Mouse (Mus musculus) cerebellum, adult 9-11 months (tissue): ENCODE measurements at regions not wholly inside any gene's neighbourhood (a gene's known extent, or its start where the extent isn't known, plus 50 kb on each side); places are given as distances from the start of the nearest gene placed in this dataset.

Experiments used
- DNase-seq: peaks from one replicate; pipeline ENCODE4 v3.0.0; 2022

DNA sequence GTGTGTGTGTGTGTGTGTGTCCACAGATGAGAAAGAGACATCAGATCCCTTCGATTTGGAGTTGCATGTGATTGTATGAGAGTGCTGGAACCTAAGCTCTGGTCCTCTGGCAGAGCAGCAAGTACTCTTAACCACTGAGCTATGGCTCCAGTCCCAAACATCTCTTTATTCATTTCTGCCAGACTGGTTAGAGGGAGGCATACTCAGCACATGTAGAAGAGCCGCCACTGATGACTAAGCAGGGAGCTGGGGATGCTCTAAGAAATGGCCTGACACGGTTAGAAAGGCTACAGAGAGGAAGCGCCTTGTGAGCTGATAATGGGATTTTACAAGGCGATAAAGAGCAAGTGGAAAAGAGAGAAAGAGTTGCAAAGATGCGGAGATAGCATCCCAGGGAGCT, 287.3 kb upstream of the Castor2 start:
- DNase-seq: no peak

- DNase-seq: no peak
Measured at GRCm38 (mm10) chr5:133806891-133807290, 292.6 kb upstream of the Castor2 start.

GRCm38 (mm10) chr5:133802001-133802400, 297.5 kb upstream of the Castor2 start:
- DNase-seq: no peak

DNA sequence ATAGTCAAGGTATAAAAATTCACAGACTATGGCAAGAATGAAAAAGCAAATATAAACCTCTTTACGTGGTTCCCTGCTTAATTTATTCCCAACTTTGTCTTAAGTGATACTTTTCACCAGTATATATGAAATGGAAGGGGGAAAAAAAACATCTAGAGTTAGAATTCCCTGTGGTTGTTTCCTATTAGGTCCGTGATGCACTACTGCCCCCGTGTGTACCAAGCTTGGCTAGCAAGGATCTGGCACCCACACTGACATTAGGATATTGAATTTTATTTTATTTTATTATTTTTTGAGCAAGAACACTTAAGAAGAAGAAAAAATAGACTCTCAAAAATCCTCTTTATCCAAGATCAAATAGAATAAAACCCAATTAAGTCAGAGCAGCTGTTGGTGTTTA, 303.9 kb upstream of the Castor2 start:
- DNase-seq: no peak

DNA sequence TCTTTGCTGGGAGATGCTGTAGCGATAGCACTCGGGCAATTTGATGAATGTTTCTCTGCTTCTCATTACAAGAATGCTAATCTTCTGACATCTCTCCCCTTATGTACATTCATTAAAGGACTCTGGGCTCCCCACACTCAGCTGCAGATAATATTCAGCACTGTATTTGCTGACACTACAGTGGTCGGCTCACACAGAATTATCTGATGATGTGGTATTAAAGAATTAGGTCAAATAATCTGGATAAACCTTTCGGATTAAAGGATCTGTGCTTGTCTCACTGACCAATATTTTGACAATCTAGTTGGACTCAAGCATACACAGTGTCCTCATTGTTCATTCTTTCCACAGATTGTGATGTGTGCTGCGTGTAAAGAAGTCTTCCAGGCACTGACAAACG, 308.8 kb upstream of the Castor2 start:
- no peak for DNase-seq

DNA sequence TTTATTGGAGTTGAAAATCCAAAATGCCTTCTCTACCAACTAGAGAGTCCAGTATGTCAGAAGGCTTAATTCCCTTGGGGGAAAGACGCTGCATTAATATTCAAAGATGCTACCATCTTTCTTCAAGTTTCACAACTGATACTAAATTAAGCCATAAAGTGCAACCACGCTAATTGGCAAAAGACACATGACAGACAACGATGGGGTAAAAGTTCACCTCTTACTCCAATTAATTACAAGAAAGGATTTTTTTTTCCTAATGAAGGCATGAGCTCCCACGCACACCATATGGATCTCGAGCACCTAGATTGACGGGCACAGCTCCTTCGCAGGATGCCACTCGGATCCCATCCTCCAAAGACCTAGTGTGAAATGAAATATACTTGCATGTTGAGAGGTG, 311.5 kb upstream of the Castor2 start:
- DNase-seq: no peak

GRCm38 (mm10) chr5:133787491-133787890, 312.0 kb upstream of the Castor2 start:
- no peak for DNase-seq

DNA sequence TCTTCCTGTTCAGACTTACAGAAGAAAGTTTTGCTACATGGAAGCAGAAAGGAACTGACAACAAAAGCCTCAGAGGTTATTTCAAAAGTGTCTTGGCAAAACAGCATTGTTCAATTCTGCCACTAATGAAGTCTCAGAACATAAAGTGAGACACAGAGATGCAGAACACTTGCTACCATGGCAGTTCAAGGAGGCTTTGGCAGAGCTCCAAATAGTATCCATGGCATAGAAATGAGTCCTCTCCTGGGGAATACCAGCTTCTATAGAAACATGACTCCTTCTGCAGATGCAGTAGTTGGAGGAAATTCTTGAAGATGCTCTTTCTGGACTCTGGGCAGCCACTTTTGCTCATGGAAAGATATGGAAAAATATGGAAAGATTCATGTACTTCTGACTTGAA, 322.9 kb upstream of the Castor2 start:
- DNase-seq: no peak

DNA sequence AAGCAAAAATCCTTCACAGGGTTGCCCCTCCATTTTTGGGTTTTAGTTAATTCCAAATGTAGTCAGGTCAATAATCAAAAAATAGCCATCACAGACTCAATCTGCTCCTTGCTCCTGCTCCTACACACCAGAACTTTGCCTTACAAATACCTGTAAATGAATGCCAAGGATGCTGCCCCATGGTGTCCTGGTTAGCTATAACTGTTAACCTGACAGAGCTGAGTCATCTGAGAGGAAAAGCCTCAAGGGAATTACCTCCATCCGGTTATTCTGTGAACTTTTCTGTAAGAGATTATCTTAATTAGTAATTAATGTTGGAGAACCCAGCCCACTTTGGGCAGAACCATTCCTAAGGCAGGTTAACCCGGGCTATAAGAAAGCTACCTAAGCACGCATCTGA, 325.4 kb upstream of the Castor2 start:
- no peak for DNase-seq

- DNase-seq: no peak
Measured at GRCm38 (mm10) chr5:133768856-133769255, 330.7 kb upstream of the Castor2 start.

GRCm38 (mm10) chr5:133757817-133758216, 341.7 kb upstream of the Castor2 start:
- no peak for DNase-seq

- no peak for DNase-seq
Measured at GRCm38 (mm10) chr5:133754180-133754579, 345.3 kb upstream of the Castor2 start.

DNA sequence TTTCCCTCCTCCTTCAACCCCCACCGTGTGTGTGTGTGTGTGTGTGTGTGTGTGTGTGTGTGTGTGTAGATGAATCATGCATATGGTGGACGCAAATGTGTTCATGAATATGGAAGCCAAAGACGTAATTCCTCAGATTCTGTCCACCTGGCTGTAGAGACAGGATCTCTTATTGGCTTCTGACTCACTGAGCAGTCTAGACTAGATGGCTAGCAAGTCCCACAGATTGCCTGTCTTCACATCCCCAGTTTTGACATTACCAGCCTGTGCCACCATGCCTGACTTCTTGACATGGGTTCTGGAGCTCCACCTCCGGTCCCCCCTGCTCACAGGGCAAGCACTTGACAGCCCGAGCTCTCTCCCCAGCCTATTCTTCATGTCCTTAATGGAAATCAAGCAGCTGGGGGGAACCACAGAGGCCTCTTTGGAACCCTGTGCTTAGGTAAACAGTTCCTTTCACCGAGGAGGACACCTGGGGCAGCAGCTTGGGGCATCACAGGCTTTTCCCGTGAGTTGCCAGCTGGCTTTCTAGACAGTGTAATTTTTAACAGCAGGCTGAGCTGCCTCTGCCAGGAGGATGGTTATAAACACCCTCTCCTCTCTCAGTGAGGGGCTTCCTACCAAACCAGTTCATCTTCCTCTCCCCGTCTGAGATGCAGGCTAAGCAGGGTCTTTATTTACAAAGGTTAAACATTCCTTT, 345.9 kb upstream of the Castor2 start:
- DNase-seq: peak; percentile 52

GRCm38 (mm10) chr5:133746960-133747359, 352.6 kb upstream of the Castor2 start:
- DNase-seq: no peak

DNA sequence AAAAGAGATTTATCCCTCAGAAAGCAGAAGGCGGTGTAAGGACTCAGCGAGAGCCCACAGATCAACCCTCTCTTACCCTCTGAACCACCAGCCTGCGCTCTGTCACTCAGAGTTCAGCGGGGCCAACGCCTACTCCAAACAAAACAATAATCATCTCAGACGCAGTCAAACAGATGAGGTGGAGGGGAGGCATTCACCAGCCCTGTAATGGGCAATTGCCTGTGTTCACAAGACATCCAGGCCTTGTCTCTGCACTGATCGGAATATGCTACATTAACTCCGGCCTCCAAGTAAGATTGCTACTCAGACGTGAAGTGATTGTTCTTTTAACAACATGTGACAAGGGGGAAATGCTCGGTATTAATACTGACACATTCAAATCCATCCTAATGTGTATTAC, 353.1 kb upstream of the Castor2 start:
- no peak for DNase-seq

- DNase-seq: no peak
Measured at GRCm38 (mm10) chr5:133744136-133744535, 355.4 kb upstream of the Castor2 start.

- DNase-seq: no peak
Measured at GRCm38 (mm10) chr5:133743606-133744005, 355.9 kb upstream of the Castor2 start.

DNA sequence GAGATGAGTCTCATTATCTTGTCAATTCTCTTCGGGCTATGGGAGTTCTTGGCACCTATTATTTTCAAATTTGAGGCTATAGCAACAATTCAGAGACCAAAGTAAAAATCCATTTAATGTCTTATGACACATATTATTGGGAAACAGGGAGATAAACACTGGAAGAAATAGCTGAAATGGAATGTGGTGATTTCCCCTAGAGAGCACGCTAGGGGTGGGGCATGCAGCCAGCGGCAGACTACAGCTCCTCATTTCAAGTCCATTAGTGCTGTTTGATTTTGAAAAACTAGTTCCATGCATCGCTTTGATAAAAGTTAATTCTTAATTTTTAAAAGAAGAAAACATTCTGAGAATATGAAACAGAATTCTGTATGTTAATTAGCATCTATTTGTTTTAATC, 367.6 kb upstream of the Castor2 start:
- DNase-seq: no peak

GRCm38 (mm10) chr5:133718187-133719078, 381.1 kb upstream of the Castor2 start:
- no peak for DNase-seq

DNA sequence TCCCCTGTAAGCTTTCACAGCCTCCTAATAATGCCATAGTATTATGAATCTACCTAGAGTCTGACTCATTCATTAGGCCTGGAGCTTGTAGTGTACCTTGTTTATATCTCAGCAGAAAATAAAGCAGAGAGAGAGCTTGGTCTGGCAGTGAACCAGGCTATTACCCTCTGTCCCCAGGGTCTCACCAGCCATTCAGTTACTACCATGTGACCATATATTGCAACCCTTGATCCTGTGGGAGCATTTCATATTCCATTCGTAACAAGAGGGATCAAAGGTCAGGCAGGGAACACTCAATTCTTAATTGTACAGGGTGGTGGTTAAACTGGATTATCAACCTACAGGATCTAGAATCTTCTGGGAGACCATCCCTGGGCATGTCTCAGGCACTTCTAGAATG, 383.7 kb upstream of the Castor2 start:
- DNase-seq: no peak

DNA sequence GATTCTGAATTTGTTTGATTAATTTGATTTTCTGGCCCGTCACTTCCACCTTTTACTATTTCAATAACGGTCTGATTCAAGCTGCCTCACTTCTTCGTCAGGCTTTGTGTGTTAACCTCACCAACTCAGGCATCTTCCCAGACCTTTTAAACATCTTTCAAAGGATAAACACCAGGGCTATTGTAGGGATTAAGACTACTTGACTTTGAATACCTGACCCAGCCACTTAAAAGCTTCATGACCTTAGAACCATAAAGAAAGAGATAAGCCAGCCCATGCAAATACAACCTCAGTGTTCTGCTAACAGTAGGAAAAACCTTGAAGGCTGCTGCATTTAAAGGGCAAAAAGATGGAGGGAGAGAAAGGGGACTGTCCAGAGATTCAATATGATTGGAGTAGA, 386.9 kb upstream of the Castor2 start:
- no peak for DNase-seq

- DNase-seq: no peak
Measured at GRCm38 (mm10) chr5:133708881-133709280, 390.6 kb upstream of the Castor2 start.

DNA sequence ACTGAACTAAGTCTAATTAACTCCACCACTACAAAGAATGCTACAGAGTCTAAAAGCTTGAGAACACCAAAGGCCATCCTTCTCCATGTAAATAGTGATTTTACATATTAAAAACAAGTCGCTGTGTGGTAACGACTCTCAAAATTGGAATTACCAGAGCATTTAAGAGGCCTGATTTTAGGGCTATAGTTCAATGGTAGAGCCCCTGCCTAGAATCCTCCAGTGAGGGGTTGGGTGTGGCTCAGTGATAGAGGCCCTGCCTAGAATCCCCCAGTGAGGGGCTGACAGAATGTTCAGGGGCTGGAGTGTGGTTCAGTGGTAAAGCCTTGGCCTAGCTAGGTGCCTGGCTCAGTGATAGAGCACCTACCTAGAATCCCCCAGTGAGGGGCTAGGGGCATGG, 413.3 kb upstream of the Castor2 start:
- no peak for DNase-seq

DNA sequence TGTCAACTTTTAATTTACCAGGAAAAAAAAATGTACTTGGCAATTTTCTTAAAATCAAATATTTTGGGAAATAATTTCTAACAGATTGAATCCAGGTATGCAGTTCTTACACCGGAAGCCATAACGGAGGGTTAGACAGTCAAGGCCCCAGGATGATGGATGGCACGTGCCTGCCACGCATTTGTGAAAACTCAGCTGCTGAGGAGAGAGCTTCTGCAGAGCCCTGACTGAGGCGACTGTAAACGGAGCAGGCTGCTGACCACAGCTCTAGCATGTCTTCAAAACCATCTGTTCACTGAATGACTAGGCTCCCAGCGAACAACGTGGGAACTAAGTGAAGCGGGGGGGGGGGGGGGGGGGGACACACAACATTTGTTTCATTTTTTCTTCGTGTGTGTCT, 416.5 kb upstream of the Castor2 start:
- DNase-seq: no peak
